Mouse (Mus musculus) forebrain, embryonic 11.5 days (tissue): ENCODE measurements around the gene Wdr66. TPM values are rescaled to one million over a fixed set of nuclear protein-coding genes. Genes with fewer than 3 reads are reported as not detected.

Source experiments
- ATAC-seq: fragments of 200-750 bp; cut with Nextera tagmentation; replicated peaks from 2 replicates; pipeline ENCODE4 v1.8.0; 2017; ENCODE audit warnings: moderate TSS enrichment; ENCODE audit not compliant: low FRiP score
- DNase-seq: peaks from one replicate; pipeline ENCODE4 v3.0.0-alpha.2; 2017; ENCODE audit warnings: low spot score
- H3K27ac ChIP-seq: fragments of 300-500 bp; sonication (generic); 2 replicates; pipeline ENCODE4 v1.5.1; 2014; ENCODE audit warnings: low read depth, low read length
- H3K27me3 ChIP-seq: fragments of 300-500 bp; sonication (generic); 2 replicates; pipeline ENCODE4 v1.6.1; 2014; ENCODE audit warnings: mild to moderate bottlenecking, low read length, mixed read lengths; ENCODE audit not compliant: control insufficient read depth, insufficient read depth
- H3K36me3 ChIP-seq: fragments of 300-500 bp; sonication (generic); 2 replicates; pipeline ENCODE4 v1.6.1; 2014; ENCODE audit warnings: mild to moderate bottlenecking, low read length, moderate library complexity, mixed read lengths; ENCODE audit not compliant: control insufficient read depth, insufficient read depth
- H3K4me1 ChIP-seq: fragments of 300-500 bp; sonication (generic); replicated peaks from 2 replicates; pipeline ENCODE4 v1.6.1; 2014; ENCODE audit warnings: low read length, mixed read lengths; ENCODE audit not compliant: control insufficient read depth, insufficient read depth
- H3K4me2 ChIP-seq: fragments of 300-500 bp; sonication (generic); 2 replicates; pipeline ENCODE4 v1.6.1; 2014; ENCODE audit warnings: low read depth, mild to moderate bottlenecking, low read length, moderate library complexity, mixed read lengths; ENCODE audit not compliant: severe bottlenecking
- H3K4me3 ChIP-seq: fragments of 300-500 bp; sonication (generic); 2 replicates; pipeline ENCODE4 v1.5.1; 2014; ENCODE audit warnings: low read depth, low read length
- H3K9ac ChIP-seq: fragments of 300-500 bp; sonication (generic); 2 replicates; pipeline ENCODE4 v1.6.1; 2014; ENCODE audit warnings: low read length
- H3K9me3 ChIP-seq: fragments of 300-500 bp; sonication (generic); 2 replicates; pipeline ENCODE4 v1.6.1; 2016; ENCODE audit warnings: low read length, mixed read lengths; ENCODE audit not compliant: control insufficient read depth
- WGBS: fragments of 180-500 bp; shearing (Covaris S2); extraction: QIAGEN DNeasy Blood & Tissue Kit; methylation state at CpG from one replicate; pipeline ENCODE4 v1.1.7; 2014; 5-methylcytosine and 5-hydroxymethylcytosine counted together
- polyA plus RNA-seq: library from polyadenylated mRNA; unstranded; fragments of >200 nt; fragmentation: Nextera tagmentation; extraction: Ambion mirVana; gene quantifications from 2 replicates; pipeline ENCODE4 v1.2.1, GENCODE M21; 2014

Wdr66 gene
- polyA plus RNA-seq, 1 experiment from 2014 or later = 1.9 TPM

DNA sequence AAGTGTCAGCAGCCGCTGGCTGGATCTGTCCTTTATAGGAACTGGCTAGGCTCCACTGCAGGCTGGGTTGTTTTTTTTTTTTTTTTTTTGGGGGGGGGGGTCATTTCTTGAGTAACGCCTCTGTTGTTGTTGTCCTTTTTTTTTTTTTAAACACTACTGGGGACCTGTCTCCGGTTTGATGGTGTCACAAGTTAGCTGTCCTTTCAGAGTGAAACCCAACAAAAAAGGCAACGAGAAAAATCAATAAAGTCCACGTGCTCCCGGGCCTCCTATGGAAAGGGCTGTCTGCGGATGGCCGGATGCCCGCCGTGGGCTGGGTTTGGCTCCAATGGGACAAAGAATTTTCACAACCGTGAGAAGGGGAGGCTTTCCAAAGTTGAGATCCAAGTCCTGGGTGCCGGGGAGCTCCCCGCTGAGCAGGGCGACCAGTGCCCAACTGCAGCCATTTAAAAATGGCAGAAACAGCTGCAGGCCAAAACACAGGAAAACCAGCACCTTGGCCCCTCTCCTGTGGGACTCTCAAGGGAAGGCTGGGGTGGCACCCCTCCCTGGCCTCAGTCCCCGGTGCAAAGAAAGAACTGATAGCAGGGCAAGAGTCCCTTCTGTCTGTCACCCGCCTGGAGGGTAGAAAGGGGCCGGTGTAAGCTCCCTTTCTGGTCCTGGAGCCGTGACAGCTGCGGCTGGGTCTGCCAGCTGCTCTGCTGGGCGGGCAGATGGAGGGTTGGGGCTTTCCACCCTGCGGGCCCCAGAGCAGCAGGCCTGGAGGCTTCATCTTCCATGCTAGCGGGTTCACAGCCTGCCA lies 94.2 kb downstream of the Wdr66 start:
- 1% methylated on average over 22 of the region's 22 CpGs for WGBS
- Histone ChIP-seq H3K4me1 (peaks cover 12% of the 10 kb centered on the region; the same call in 1 of the 2 replicates), H3K9me3 (no peaks in the 10 kb centered on the region), H3K4me2 (peak overlapping the region; percentile 82), H3K4me3 (peak overlapping the region; percentile 93), H3K36me3 (no peaks in the 10 kb centered on the region), H3K27ac (peak overlapping the region; percentile 98), H3K27me3 (no peaks in the 10 kb centered on the region), H3K9ac (peak overlapping the region; percentile 99)
- peak; percentile 82 for DNase-seq
- peak; percentile 25; the same call in 1 of the 2 replicates for ATAC-seq

DNA sequence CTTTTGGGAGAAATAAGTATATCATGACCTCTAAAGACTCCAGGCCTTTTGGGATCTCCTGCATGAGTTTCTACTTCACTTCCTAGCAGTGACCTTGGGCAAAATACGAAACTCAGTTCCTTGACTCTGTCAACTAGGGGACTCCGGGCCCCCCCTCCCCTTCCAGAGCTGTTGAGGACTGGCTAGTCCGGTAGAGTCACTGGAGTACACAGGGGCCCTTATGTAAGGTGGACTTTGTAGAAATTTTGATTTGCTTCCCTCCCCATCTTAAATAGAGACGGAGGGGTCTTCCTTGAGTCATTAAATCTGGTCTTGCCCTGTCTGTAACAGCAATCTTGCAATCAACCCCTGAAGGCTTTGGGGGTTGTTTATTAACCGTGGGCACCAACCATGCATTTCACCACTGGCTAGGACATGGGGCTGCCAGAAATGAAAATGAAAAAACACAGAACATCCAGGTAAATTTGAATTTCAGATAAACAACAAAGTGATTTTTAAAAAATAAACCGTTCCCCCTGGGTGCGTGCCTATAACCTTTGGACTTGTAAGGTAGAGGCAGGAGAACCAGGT lies 94.9 kb downstream of the Wdr66 start:
- H3K36me3 ChIP-seq = no peaks in the 10 kb centered on the region
- DNase-seq = no peak
- H3K9ac ChIP-seq = peak overlapping the region; percentile 99
- WGBS = 72% methylated on average over 7 of the region's 7 CpGs
- no peaks in the 10 kb centered on the region for H3K9me3 ChIP-seq
- H3K4me1 ChIP-seq = peaks cover 12% of the 10 kb centered on the region; the same call in 1 of the 2 replicates
- no peak for ATAC-seq
- H3K4me3 ChIP-seq = peak overlapping the region; percentile 93
- H3K27me3 ChIP-seq = no peaks in the 10 kb centered on the region
- peak overlapping the region; percentile 98; the same call in 1 of the 2 replicates for H3K27ac ChIP-seq
- H3K4me2 ChIP-seq = peak overlapping the region; percentile 82

DNA sequence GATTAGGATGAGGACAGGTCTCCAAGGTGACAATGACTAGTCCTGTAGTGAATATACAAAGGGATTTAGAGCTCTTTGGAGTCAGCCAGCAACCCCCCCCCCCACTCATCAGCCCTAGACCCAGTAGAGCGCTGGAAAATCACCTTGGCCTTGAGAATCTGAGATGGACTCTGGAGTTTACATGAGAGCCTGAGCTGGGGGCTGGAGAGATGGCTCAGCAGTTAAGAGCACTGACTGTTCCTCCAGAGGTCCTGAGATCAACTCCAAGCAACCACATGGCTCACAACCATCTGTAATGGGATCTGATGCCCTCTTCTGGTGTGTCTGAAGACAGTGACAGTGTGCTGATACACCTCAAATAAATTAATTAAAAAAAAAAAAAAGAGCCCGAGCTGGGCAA lies 96.1 kb downstream of the Wdr66 start:
- Histone ChIP-seq H3K4me1 (peaks cover 12% of the 10 kb centered on the region; the same call in 1 of the 2 replicates), H3K27ac (no peak overlapping the region), H3K4me2 (no peak overlapping the region), H3K9ac (no peak overlapping the region), H3K27me3 (no peaks in the 10 kb centered on the region), H3K36me3 (no peaks in the 10 kb centered on the region), H3K9me3 (no peaks in the 10 kb centered on the region), H3K4me3 (no peak overlapping the region)
- DNase-seq (no peak), ATAC-seq (no peak)
- WGBS = 86% methylated on average over 2 of the region's 2 CpGs

DNA sequence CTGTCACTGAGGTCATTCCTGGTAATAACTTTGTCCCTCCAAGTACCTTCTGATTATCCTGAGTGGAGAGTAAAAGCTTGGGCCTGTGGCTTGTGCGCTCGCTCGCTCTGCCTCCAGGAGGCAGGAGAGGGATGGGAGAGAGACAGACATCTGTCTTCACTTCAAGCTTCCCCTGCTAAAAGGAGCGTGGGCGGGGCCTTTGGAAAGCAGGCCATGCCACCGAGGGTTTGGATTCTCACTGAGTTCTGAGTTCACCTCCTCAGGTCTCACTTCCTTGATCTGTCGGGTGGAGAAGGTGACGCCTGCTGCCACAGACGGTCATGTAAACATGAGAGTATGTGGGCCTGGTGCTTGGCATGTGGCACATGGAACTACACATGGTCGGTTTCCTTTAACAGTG lies 98.5 kb downstream of the Wdr66 start:
- no peak overlapping the region for H3K27ac ChIP-seq
- no peaks in the 10 kb centered on the region for H3K36me3 ChIP-seq
- DNase-seq (peak; percentile 65), ATAC-seq (no peak)
- H3K4me1 ChIP-seq = peaks cover 12% of the 10 kb centered on the region; the same call in 1 of the 2 replicates
- WGBS = 74% methylated on average over 10 of the region's 10 CpGs
- no peak overlapping the region for H3K4me2 ChIP-seq
- H3K9me3 ChIP-seq = no peaks in the 10 kb centered on the region
- H3K4me3 ChIP-seq = no peak overlapping the region
- H3K27me3 ChIP-seq = no peaks in the 10 kb centered on the region
- H3K9ac ChIP-seq = no peak overlapping the region

DNA sequence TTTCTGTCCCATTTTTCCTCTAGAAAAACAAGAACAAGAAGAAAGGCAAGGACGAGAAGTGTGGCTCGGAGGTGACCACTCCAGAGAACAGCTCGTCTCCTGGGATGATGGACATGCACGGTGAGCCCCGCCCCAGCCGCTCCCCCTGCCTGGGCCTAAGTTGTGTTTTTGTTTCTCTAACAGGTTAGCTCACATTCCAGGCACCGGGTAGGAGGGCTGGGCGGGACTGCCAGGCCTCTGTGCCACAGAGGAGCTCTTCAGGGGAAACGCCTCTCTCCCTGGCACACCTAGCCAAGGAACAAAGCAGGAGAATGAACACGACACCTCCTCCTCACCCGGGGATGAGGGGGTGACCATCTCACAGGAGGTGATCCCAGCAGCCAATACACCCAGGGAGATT lies 104.0 kb downstream of the Wdr66 start:
- 0 out of 2 replicates have a peak overlapping the region, but pooled peaks have one; percentile 12 for H3K27ac ChIP-seq

DNA sequence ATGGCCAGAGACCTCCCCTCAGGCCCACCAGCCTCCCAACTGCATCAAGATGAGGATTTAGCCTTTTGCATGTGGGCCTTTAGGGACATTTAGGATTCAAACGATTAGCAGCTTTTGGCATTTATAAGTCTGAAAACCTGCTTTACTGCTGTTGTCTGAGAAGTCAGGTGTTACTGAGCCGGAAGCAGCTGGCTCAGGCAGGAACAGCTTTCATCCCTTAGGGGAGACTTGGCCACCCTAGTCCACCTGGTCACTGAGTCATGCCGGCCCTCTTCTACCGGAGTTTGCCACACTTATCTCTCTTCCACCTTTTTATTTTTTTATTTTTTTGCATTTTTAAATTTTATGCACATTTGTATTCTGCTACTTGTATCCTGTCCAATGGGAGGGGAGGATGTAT lies 105.4 kb downstream of the Wdr66 start:
- no peak for ATAC-seq
- H3K36me3 ChIP-seq = peaks cover 23% of the 10 kb centered on the region
- H3K9me3 ChIP-seq = no peaks in the 10 kb centered on the region
- H3K27ac ChIP-seq = no peak overlapping the region
- DNase-seq = no peak
- H3K9ac ChIP-seq = no peak overlapping the region
- no peak overlapping the region for H3K4me2 ChIP-seq
- no peaks in the 10 kb centered on the region for H3K27me3 ChIP-seq
- H3K4me3 ChIP-seq = no peak overlapping the region
- H3K4me1 ChIP-seq = no peaks in the 10 kb centered on the region
- 95% methylated on average over 4 of the region's 4 CpGs for WGBS

More for the DNA sequence above, 104.0 kb downstream of the Wdr66 start:
- H3K4me3 ChIP-seq = no peak overlapping the region
- no peaks in the 10 kb centered on the region for H3K27me3 ChIP-seq
- H3K9me3 ChIP-seq = no peaks in the 10 kb centered on the region
- WGBS = 89% methylated on average over 11 of the region's 11 CpGs
- ATAC-seq (no peak), DNase-seq (no peak)
- no peak overlapping the region for H3K9ac ChIP-seq
- peaks cover 23% of the 10 kb centered on the region for H3K36me3 ChIP-seq
- no peak overlapping the region for H3K4me2 ChIP-seq
- no peaks in the 10 kb centered on the region for H3K4me1 ChIP-seq

DNA sequence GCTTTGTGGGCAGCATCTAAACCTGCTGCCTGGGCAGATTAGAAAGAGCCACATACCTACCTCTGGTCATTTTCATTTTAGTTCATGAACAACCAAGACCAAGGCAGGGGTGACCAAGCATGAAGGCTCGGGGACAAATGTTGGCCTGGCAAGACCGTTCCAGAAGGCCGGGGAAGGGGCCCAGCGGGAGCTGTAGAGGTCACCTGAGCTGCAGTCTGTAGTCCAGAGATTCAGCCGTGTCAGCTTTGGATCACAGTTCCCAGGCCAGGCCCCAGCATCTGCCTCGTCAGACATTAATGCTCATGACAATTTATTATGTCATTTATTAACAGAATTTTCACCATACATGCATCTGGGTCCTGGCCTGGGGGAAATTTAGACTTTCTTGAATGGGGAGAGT lies 107.5 kb downstream of the Wdr66 start:
- Histone ChIP-seq H3K36me3 (peaks cover 29% of the 10 kb centered on the region), H3K4me2 (no peak overlapping the region), H3K4me3 (no peak overlapping the region), H3K27me3 (no peaks in the 10 kb centered on the region), H3K27ac (no peak overlapping the region), H3K4me1 (no peaks in the 10 kb centered on the region), H3K9ac (no peak overlapping the region), H3K9me3 (no peaks in the 10 kb centered on the region)
- DNase-seq = no peak
- no peak for ATAC-seq
- WGBS = 92% methylated on average over 6 of the region's 6 CpGs

DNA sequence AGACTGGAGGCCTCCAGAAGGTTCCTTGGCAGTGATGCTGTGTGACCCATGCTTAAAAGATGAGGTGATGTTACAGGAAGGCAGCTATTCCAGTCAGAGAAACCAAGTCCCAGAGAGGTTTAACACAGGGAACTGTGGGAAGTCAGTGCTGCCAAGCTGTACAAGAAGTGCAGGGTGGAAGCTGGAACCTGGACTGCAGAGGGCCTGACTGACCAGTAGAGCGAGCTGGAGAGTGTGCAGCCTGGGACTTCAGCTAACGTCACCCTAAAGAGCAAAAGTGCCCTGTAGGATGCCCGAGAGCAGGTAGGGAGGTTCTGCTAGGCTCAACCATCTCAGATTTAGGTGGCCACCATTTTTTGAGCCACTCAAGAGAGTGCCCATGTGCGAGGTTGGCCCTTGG lies 111.0 kb downstream of the Wdr66 start:
- DNase-seq = no peak
- no peaks in the 10 kb centered on the region for H3K9me3 ChIP-seq
- no peak overlapping the region for H3K27ac ChIP-seq
- no peak overlapping the region for H3K4me3 ChIP-seq
- peaks cover 31% of the 10 kb centered on the region; the same call in 1 of the 2 replicates for H3K36me3 ChIP-seq
- ATAC-seq = no peak
- no peaks in the 10 kb centered on the region for H3K4me1 ChIP-seq
- H3K27me3 ChIP-seq = no peaks in the 10 kb centered on the region
- no peak overlapping the region for H3K9ac ChIP-seq
- WGBS = 86% methylated on average over 4 of the region's 4 CpGs
- no peak overlapping the region for H3K4me2 ChIP-seq
